Mouse (Mus musculus) CD4-positive, CD25-positive, alpha-beta regulatory T cell, adult 2 months (primary cell): Measurements from ENCODE around the gene Fuom.

Experiments
- DNase-seq: peaks from one replicate; pipeline ENCODE4 v3.0.0-alpha.2; 2012; ENCODE audit warnings: low read depth, low spot score

Fuom gene

DNA sequence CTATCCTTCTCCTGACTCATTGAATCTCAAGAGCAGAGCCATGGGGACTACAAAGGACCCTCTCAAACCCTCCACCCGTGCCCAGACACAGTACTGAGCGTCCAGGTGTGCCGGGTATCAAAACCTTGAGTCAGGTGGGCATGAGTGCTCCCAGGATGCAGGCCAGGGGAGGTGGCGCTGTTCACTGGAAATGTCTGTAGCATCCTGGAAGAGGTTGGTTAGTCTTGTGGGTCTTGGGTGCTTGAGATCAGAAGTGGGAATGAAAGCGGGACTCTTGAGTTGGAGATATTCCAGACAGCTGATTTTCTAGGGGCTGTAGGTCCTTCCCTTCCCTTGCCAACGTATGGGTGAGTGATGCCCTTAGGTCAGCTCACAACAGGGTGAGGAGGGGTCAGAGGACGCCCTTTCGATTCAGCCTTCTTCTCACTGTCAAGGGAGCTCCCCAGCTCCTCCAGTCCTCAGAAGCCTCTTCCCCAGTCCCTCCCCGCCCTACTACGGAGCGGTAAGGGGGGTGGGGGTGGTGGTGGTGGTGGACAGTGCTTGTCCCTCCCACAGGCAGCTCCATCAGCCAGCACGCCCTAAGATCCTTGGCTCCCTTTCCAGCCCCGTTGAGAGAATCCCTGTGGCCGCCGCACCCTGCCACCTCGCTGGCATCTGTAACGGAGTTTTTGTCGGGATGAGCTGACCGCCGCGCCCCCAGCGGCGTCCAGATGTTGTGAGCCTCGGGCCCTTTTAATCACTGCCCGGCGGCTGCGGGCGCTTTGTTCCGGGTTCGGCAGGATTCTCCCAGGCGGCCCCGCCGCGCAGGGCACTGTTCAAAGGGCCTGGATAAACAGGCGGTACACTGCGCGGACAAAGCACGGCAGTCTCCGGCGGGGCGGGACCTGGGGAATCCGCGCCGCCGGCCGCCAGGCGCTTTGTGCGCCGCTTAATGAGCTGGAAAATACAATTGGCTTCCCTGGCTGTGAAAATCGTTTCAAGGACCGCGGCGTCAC, 44.5 kb downstream of the Fuom start:
- no peak for DNase-seq

GRCm38 (mm10) chr7:140054124-140054523, 48.1 kb downstream of the Fuom start:
- DNase-seq = no peak

DNA sequence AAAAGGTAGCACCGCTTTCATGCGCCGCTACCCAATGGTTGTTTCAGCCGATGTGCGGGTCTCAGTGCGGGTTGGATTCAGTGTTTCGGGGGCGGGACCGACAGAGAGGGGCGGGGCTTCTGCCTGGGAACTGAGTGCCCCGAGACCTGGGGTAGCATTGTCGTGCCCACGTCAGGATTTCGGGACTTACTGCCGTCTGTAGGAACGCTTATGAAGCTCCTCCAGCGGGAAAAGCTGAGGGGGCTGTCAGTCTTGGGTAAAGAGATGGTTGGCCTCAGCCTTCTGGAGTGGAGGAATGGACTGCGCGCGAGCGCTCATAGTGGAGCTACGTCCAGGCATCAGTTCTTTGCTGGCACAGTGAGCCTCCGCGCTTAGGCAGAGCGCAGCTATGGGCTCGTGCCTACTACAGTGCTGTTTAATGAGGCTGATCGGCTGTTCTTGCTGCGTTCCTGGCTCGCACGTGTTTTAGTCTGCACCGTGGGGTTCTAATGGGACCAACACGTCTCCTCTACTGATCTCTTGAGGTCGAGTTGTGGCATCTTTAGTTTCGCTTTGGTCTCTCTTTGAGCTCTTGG, 53.0 kb downstream of the Fuom start:
- peak; percentile 48 for DNase-seq

- DNase-seq = no peak
These were observed 53.7 kb downstream of the Fuom start, which contains the start of gene Msx3 for GRCm38 (mm10) chr7:140048361-140049114. Gene Msx3 (minus strand): TSS chr7:140049089.

DNA sequence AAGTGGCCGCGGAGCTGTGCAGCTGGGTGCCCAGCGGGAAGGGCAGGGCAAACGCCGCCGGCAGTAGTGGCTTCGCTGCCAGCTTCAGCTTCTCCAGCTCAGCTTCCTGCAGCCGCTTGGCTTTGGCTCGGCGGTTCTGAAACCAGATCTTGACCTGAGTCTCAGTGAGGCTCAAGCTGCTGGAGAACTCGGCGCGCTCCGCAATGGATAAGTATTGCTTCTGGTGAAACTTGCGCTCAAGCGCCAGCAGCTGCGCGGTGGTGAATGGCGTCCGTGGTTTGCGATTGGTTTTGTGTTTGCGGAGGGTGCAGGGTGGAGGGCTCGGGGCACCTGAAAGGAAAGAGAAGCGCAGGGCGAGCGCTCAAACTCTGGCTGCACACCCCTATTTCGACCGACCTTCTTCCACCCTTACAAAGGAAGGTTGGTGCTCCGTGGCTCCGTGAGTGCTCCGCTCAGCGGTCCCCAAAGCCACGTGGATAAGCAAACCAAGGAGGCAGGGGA, 54.4 kb downstream of the Fuom start:
- no peak for DNase-seq
